Mouse (Mus musculus): ENCODE results near the gene Zfr2. TPM values are rescaled to one million over a fixed set of nuclear protein-coding genes. Genes with fewer than 3 reads are reported as not detected.
A peak's percentile ranks its signal among the peaks of the same experiment; 100 is the strongest.

The Zfr2 gene
- polyA plus RNA-seq, 1 experiment from 2014 or later, result 2.1 TPM

DNA sequence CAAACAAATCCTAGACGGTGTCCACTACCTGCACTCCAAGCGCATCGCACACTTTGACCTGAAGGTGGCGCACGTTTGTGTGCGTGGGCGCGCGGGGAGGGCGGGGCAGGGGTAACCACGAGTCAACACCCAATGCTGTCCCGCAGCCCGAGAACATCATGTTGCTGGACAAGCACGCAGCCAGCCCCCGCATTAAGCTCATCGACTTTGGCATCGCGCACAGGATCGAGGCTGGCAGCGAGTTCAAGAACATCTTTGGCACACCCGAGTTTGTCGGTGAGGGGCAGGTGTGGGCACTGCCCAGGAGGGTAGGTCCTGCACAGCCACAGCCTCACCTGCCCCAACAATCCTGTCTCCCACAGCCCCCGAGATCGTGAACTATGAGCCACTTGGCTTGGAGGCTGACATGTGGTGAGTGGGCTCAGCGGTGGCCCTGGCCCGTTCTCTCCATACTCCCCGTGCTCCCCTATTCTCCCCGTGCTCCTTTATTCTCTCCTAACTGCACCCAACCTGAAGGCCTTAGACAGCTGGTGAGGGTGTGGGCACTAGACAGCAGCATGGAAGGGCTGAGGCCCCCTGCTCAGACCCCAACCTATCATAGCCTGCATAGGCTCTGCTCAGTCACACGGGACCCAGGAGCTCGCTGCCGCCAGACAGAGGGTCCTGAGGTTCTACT, 42.6 kb upstream of the Zfr2 start:
- Histone ChIP-seq H3K27me3 (ENCODE audit: control insufficient read depth, insufficient read depth, low read length) (no peaks in the 10 kb centered on the region), H3K27ac (replicated peaks) (peak overlapping the region; percentile 8; the same call in 1 of the 2 replicates), H3K36me3 (ENCODE audit: control insufficient read depth, insufficient read depth, low read length) (peaks cover 6% of the 10 kb centered on the region; the same call in 1 of the 2 replicates), H3K4me3 (ENCODE audit: low read depth, low read length) (no peak overlapping the region), H3K4me1 (replicated peaks; ENCODE audit: control insufficient read depth, insufficient read depth) (peaks cover 2% of the 10 kb centered on the region; the same call in 1 of the 2 replicates), H3K9ac (ENCODE audit: low read length) (no peak overlapping the region), H3K9me3 (ENCODE audit: control insufficient read depth, low read length) (no peaks in the 10 kb centered on the region), H3K4me2 (replicated peaks; ENCODE audit: low read depth) (no peak overlapping the region)
- WGBS, result 67% methylated on average over 31 of the region's 31 CpGs
- DNase-seq (ENCODE audit: low spot score) (peak; percentile 77), ATAC-seq (ENCODE audit: low FRiP score, low TSS enrichment) (no peak)
- TF ChIP-seq EP300 (optimal IDR thresholded peaks at IDR 0.05) (no peak), CTCF (IDR thresholded peaks at IDR 0.05; ENCODE audit: low read depth) (peak; percentile 79)

DNA sequence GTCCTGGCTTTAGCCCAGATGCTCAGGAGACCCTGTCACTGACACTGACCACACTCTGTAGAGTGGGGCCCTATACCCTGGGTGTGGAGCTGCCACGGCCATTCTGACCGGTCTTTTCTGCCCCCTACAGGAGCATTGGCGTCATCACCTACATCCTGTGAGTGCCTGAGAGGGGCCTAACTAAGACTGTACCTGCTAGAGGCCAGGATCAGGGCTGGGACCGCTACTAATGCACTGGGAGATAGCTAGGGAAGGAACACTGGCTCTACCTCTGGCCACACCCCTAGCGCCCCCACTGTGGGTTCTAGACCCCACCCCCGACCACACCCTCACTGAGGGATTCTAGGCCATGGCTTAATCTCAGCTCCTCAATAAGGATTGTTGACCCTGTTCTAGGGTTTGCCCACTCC, 42.0 kb upstream of the Zfr2 start:
- Histone ChIP-seq H3K9ac (ENCODE audit: low read length) (no peak overlapping the region), H3K4me2 (replicated peaks; ENCODE audit: low read depth) (no peak overlapping the region), H3K4me3 (ENCODE audit: low read depth, low read length) (no peak overlapping the region), H3K36me3 (ENCODE audit: control insufficient read depth, insufficient read depth, low read length) (peaks cover 6% of the 10 kb centered on the region; the same call in 1 of the 2 replicates), H3K4me1 (replicated peaks; ENCODE audit: control insufficient read depth, insufficient read depth) (peaks cover 2% of the 10 kb centered on the region; the same call in 1 of the 2 replicates), H3K27me3 (ENCODE audit: control insufficient read depth, insufficient read depth, low read length) (no peaks in the 10 kb centered on the region), H3K27ac (replicated peaks) (peak overlapping the region; percentile 35; the same call in 1 of the 2 replicates), H3K9me3 (ENCODE audit: control insufficient read depth, low read length) (no peaks in the 10 kb centered on the region)
- DNase-seq (ENCODE audit: low spot score) (no peak), ATAC-seq (ENCODE audit: low FRiP score, low TSS enrichment) (no peak)
- TF ChIP-seq EP300 (optimal IDR thresholded peaks at IDR 0.05) (no peak), CTCF (IDR thresholded peaks at IDR 0.05; ENCODE audit: low read depth) (peak; percentile 61)
- 59% methylated on average over 6 of the region's 6 CpGs for WGBS

DNA sequence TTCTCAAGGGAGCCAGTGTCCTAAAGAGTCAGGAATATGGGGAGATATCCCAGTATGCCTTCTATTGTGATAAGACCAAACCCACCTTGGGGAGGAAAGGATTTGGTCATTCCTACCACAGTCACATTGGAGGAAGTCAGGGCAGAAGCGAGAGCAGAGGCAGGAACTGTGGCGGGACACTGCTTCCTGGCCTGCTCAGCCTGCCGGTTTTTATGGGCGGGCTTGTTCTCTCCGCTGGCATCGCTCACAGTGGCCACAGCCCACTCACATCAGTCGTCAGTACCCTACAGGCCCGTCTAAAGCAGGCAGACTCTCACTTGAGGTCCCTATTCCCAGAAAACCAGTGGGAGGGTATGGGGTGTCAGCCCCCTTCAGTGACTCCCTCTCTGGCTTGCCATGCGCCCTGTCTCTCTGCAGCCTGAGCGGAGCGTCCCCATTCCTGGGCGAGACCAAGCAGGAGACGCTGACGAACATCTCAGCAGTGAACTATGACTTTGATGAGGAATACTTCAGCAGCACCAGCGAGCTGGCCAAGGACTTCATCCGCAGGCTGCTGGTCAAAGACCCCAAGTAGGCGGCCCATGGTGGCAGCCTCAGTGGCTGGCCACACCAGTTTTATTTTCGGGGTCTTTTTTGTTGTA, 41.5 kb upstream of the Zfr2 start:
- peaks cover 4% of the 10 kb centered on the region; the same call in 1 of the 2 replicates for H3K36me3 ChIP-seq (ENCODE audit: control insufficient read depth, insufficient read depth, low read length)
- H3K27ac ChIP-seq (replicated peaks), result peak overlapping the region; percentile 95; the same call in 1 of the 2 replicates
- ATAC-seq (ENCODE audit: low FRiP score, low TSS enrichment) (no peak), DNase-seq (ENCODE audit: low spot score) (no peak)
- WGBS, result 79% methylated on average over 18 of the region's 18 CpGs
- H3K27me3 ChIP-seq (ENCODE audit: control insufficient read depth, insufficient read depth, low read length), result no peaks in the 10 kb centered on the region
- H3K9ac ChIP-seq (ENCODE audit: low read length), result no peak overlapping the region
- H3K4me2 ChIP-seq (replicated peaks; ENCODE audit: low read depth), result no peak overlapping the region
- no peak for TF ChIP-seq CTCF (IDR thresholded peaks at IDR 0.05; ENCODE audit: low read depth)
- no peak for TF ChIP-seq EP300 (optimal IDR thresholded peaks at IDR 0.05)
- H3K9me3 ChIP-seq (ENCODE audit: control insufficient read depth, low read length), result no peaks in the 10 kb centered on the region
- no peak overlapping the region for H3K4me3 ChIP-seq (ENCODE audit: low read depth, low read length)
- peaks cover 2% of the 10 kb centered on the region; the same call in 1 of the 2 replicates for H3K4me1 ChIP-seq (replicated peaks; ENCODE audit: control insufficient read depth, insufficient read depth)

DNA sequence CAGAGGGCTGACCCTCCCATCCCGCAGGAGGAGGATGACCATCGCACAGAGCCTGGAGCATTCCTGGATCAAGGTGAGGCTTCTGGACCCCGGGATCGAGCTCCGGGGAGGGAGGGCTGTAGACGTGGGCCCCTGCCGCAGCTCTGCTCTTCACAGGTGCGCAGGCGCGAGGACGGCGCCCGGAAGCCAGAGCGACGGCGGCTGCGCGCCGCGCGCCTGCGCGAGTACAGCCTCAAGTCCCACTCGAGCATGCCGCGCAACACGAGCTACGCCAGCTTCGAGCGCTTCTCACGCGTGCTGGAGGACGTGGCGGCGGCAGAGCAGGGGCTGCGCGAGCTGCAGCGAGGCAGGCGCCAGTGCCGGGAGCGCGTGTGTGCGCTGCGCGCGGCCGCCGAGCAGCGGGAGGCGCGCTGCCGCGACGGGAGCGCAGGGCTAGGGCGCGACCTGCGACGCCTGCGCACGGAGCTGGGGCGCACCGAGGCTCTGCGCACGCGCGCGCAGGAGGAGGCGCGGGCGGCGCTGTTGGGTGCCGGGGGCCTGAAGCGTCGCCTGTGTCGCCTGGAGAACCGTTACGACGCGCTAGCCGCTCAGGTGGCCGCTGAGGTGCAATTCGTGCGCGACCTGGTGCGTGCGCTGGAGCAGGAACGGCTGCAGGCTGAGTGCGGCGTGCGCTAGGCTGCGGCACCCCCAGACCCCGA, 40.5 kb upstream of the Zfr2 start:
- Histone ChIP-seq H3K36me3 (ENCODE audit: control insufficient read depth, insufficient read depth, low read length) (peaks cover 4% of the 10 kb centered on the region; the same call in 1 of the 2 replicates), H3K4me1 (replicated peaks; ENCODE audit: control insufficient read depth, insufficient read depth) (peaks cover 2% of the 10 kb centered on the region; the same call in 1 of the 2 replicates), H3K4me2 (replicated peaks; ENCODE audit: low read depth) (peak overlapping the region; percentile 87), H3K4me3 (ENCODE audit: low read depth, low read length) (peak overlapping the region; percentile 51), H3K9me3 (ENCODE audit: control insufficient read depth, low read length) (no peaks in the 10 kb centered on the region), H3K9ac (ENCODE audit: low read length) (peak overlapping the region; percentile 74), H3K27me3 (ENCODE audit: control insufficient read depth, insufficient read depth, low read length) (no peaks in the 10 kb centered on the region), H3K27ac (replicated peaks) (peak overlapping the region; percentile 95)
- WGBS, result 2% methylated on average over 87 of the region's 93 CpGs
- TF ChIP-seq CTCF (IDR thresholded peaks at IDR 0.05; ENCODE audit: low read depth), result no peak; the same call in 1 of the 2 replicates
- no peak for TF ChIP-seq EP300 (optimal IDR thresholded peaks at IDR 0.05)
- DNase-seq (ENCODE audit: low spot score), result peak; percentile 83
- ATAC-seq (ENCODE audit: low FRiP score, low TSS enrichment), result peak; percentile 77

DNA sequence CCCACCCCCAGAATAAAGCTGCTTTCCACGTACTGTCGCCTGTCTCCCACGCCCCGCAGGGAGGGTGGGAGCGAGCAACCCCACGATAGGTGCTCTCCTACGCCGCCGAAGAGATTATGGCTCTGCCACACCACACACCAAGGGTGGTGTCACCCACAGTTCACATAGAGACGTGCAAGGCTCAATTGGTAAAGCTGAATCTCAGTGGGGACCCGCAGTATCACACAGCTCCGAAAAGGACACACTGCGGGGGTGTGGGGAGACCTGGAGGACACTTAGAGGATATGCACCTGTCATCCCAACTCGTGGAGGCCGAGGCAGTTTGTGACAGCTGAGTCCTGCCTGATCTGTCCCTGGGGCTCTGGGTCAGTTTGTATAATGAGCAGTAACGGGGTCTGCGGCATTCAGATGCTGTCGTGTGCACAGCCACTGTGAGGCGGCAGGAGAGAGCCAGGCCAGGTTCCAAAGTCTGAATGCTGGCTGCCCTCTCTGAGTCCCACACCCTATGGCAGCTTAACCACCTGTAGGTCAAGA, 39.9 kb upstream of the Zfr2 start:
- Histone ChIP-seq H3K4me3 (ENCODE audit: low read depth, low read length) (peak overlapping the region; percentile 51), H3K4me2 (replicated peaks; ENCODE audit: low read depth) (peak overlapping the region; percentile 87), H3K36me3 (ENCODE audit: control insufficient read depth, insufficient read depth, low read length) (peaks cover 4% of the 10 kb centered on the region; the same call in 1 of the 2 replicates), H3K4me1 (replicated peaks; ENCODE audit: control insufficient read depth, insufficient read depth) (peaks cover 2% of the 10 kb centered on the region; the same call in 1 of the 2 replicates), H3K27me3 (ENCODE audit: control insufficient read depth, insufficient read depth, low read length) (no peaks in the 10 kb centered on the region), H3K9ac (ENCODE audit: low read length) (peak overlapping the region; percentile 74), H3K27ac (replicated peaks) (peak overlapping the region; percentile 95), H3K9me3 (ENCODE audit: control insufficient read depth, low read length) (no peaks in the 10 kb centered on the region)
- ATAC-seq (ENCODE audit: low FRiP score, low TSS enrichment), result peak; percentile 11
- WGBS, result 5% methylated on average over 19 of the region's 19 CpGs
- DNase-seq (ENCODE audit: low spot score), result peak; percentile 48
- TF ChIP-seq EP300 (optimal IDR thresholded peaks at IDR 0.05) (no peak), CTCF (IDR thresholded peaks at IDR 0.05; ENCODE audit: low read depth) (no peak)

Data from stomach, postnatal 0 days (tissue).